Mouse (Mus musculus): ENCODE measurements around the gene Rab36. TPM values are rescaled to one million over a fixed set of nuclear protein-coding genes. Genes with fewer than 3 reads are reported as not detected.
"Not testable (repeated sequence)": the region's sequence is repeated elsewhere in the genome, so short reads cannot be mapped to it uniquely, and the experiment has no call there.

The Rab36 gene
- polyA plus RNA-seq, 1 experiment from 2014 or later: 13.3 TPM

- Histone ChIP-seq H3K9me3 (replicated peaks) (no peaks in the 10 kb centered on the region), H3K36me3 (peaks cover 3% of the 10 kb centered on the region; the same call in 1 of the 2 replicates), H3K4me2 (replicated peaks) (no peak overlapping the region), H3K9ac (no peak overlapping the region), H3K27ac (no peak overlapping the region), H3K4me1 (peaks cover 4% of the 10 kb centered on the region; the same call in 1 of the 2 replicates), H3K27me3 (peaks cover 1% of the 10 kb centered on the region; the same call in 1 of the 2 replicates), H3K4me3 (no peak overlapping the region)
- WGBS: 79% methylated on average over 4 of the region's 4 CpGs
- ATAC-seq (ENCODE audit: low FRiP score): no peak
Observed at GRCm38 (mm10) chr10:75016481-75016880, 20.4 kb upstream of the Rab36 start.

GRCm38 (mm10) chr10:75020271-75020670 lies 16.6 kb upstream of the Rab36 start:
- WGBS: 76% methylated on average over 2 of the region's 2 CpGs
- ATAC-seq (ENCODE audit: low FRiP score): no peak
- Histone ChIP-seq H3K36me3 (no peaks in the 10 kb centered on the region), H3K27me3 (peaks cover 4% of the 10 kb centered on the region; the same call in 1 of the 2 replicates), H3K4me3 (no peak overlapping the region), H3K9ac (no peak overlapping the region), H3K27ac (no peak overlapping the region), H3K4me1 (peaks cover 3% of the 10 kb centered on the region; the same call in 1 of the 2 replicates), H3K9me3 (replicated peaks) (no peaks in the 10 kb centered on the region; the same call in 1 of the 2 replicates), H3K4me2 (replicated peaks) (no peak overlapping the region)

- H3K9ac ChIP-seq: no peak overlapping the region
- no peak overlapping the region for H3K27ac ChIP-seq
- peak; percentile 63 for ATAC-seq (ENCODE audit: low FRiP score)
- 16% methylated on average over 6 of the region's 6 CpGs for WGBS
- no peak overlapping the region for H3K4me3 ChIP-seq
- H3K4me2 ChIP-seq (replicated peaks): no peak overlapping the region
- no peaks in the 10 kb centered on the region; the same call in 1 of the 2 replicates for H3K9me3 ChIP-seq (replicated peaks)
- H3K4me1 ChIP-seq: no peaks in the 10 kb centered on the region
- no peaks in the 10 kb centered on the region for H3K36me3 ChIP-seq
- peaks cover 4% of the 10 kb centered on the region; the same call in 1 of the 2 replicates for H3K27me3 ChIP-seq
Observed at GRCm38 (mm10) chr10:75021138-75021537, 15.7 kb upstream of the Rab36 start.

GRCm38 (mm10) chr10:75026491-75026890 lies 10.4 kb upstream of the Rab36 start:
- no peaks in the 10 kb centered on the region for H3K4me1 ChIP-seq
- no peak overlapping the region for H3K4me2 ChIP-seq (replicated peaks)
- no peak overlapping the region for H3K9ac ChIP-seq
- H3K36me3 ChIP-seq: no peaks in the 10 kb centered on the region
- H3K9me3 ChIP-seq (replicated peaks): no peaks in the 10 kb centered on the region; the same call in 1 of the 2 replicates
- H3K4me3 ChIP-seq: no peak overlapping the region
- H3K27me3 ChIP-seq: peaks cover 3% of the 10 kb centered on the region; the same call in 1 of the 2 replicates
- H3K27ac ChIP-seq: no peak overlapping the region
- 51% methylated on average over 8 of the region's 8 CpGs for WGBS
- no peak for ATAC-seq (ENCODE audit: low FRiP score)

- Histone ChIP-seq H3K9ac (no peak overlapping the region), H3K27me3 (no peaks in the 10 kb centered on the region), H3K4me2 (replicated peaks) (no peak overlapping the region), H3K27ac (no peak overlapping the region), H3K4me1 (peaks cover 16% of the 10 kb centered on the region), H3K36me3 (no peaks in the 10 kb centered on the region), H3K9me3 (replicated peaks) (no peaks in the 10 kb centered on the region), H3K4me3 (no peak overlapping the region)
- no peak for ATAC-seq (ENCODE audit: low FRiP score)
- WGBS: 94% methylated on average over 8 of the region's 8 CpGs
Observed at GRCm38 (mm10) chr10:75028743-75029142, 8.1 kb upstream of the Rab36 start.

- WGBS: 94% methylated on average over 3 of the region's 3 CpGs
- no peak for ATAC-seq (ENCODE audit: low FRiP score)
Observed at GRCm38 (mm10) chr10:75029677-75030076, 7.2 kb upstream of the Rab36 start.

GRCm38 (mm10) chr10:75030234-75030633 lies 6.6 kb upstream of the Rab36 start:
- 76% methylated on average over 3 of the region's 3 CpGs for WGBS
- no peaks in the 10 kb centered on the region for H3K27me3 ChIP-seq
- no peaks in the 10 kb centered on the region for H3K36me3 ChIP-seq
- no peaks in the 10 kb centered on the region for H3K9me3 ChIP-seq (replicated peaks)
- H3K4me2 ChIP-seq (replicated peaks): no peak overlapping the region
- H3K4me3 ChIP-seq: no peak overlapping the region
- no peak overlapping the region for H3K9ac ChIP-seq
- peaks cover 16% of the 10 kb centered on the region for H3K4me1 ChIP-seq
- no peak overlapping the region for H3K27ac ChIP-seq
- ATAC-seq (ENCODE audit: low FRiP score): no peak

More at GRCm38 (mm10) chr10:75029677-75030076, 7.2 kb upstream of the Rab36 start:
- no peaks in the 10 kb centered on the region for H3K36me3 ChIP-seq
- no peak overlapping the region for H3K27ac ChIP-seq
- H3K27me3 ChIP-seq: no peaks in the 10 kb centered on the region
- no peaks in the 10 kb centered on the region for H3K9me3 ChIP-seq (replicated peaks)
- no peak overlapping the region for H3K4me3 ChIP-seq
- H3K4me2 ChIP-seq (replicated peaks): no peak overlapping the region
- peaks cover 16% of the 10 kb centered on the region for H3K4me1 ChIP-seq
- no peak overlapping the region for H3K9ac ChIP-seq

- H3K36me3 ChIP-seq: no peaks in the 10 kb centered on the region
- no peak overlapping the region for H3K27ac ChIP-seq
- no peak for ATAC-seq (ENCODE audit: low FRiP score)
- H3K4me1 ChIP-seq: peaks cover 26% of the 10 kb centered on the region
- H3K4me3 ChIP-seq: no peak overlapping the region
- WGBS: 75% methylated on average over 5 of the region's 5 CpGs
- no peaks in the 10 kb centered on the region for H3K9me3 ChIP-seq (replicated peaks)
- no peaks in the 10 kb centered on the region for H3K27me3 ChIP-seq
- no peak overlapping the region for H3K9ac ChIP-seq
- no peak overlapping the region for H3K4me2 ChIP-seq (replicated peaks)
Observed at GRCm38 (mm10) chr10:75031345-75032114, 5.3 kb upstream of the Rab36 start.

GRCm38 (mm10) chr10:75032395-75032794 lies 4.5 kb upstream of the Rab36 start, which contains the start of gene Rsph14:
Rsph14 (minus strand) TSS chr10:75032586.
- H3K4me3 ChIP-seq: no peak within 1 kb of the TSS
- H3K36me3 ChIP-seq: no peaks in the 10 kb centered on the region
- H3K4me2 ChIP-seq (replicated peaks): peak within 1 kb of the TSS; percentile 34
- no peak within 1 kb of the TSS for H3K9ac ChIP-seq
- WGBS: 14% methylated on average over 10 of the region's 10 CpGs
- peak; percentile 71 for ATAC-seq (ENCODE audit: low FRiP score)
- H3K27ac ChIP-seq: peak within 1 kb of the TSS; percentile 62
- no peaks in the 10 kb centered on the region for H3K27me3 ChIP-seq
- H3K9me3 ChIP-seq (replicated peaks): no peaks in the 10 kb centered on the region
- H3K4me1 ChIP-seq: peaks cover 32% of the 10 kb centered on the region

- not testable (repeated sequence) for H3K9ac ChIP-seq; H3K27ac ChIP-seq; ATAC-seq (ENCODE audit: low FRiP score); H3K36me3 ChIP-seq; H3K4me3 ChIP-seq; H3K9me3 ChIP-seq (replicated peaks); H3K27me3 ChIP-seq; H3K4me2 ChIP-seq (replicated peaks)
- WGBS: 8% methylated on average over 1 of the region's 1 CpGs
- peaks cover 23% of the 10 kb centered on the region for H3K4me1 ChIP-seq
Observed at GRCm38 (mm10) chr10:75042060-75042459, 5.2 kb downstream of the Rab36 start.

GRCm38 (mm10) chr10:75044459-75044858 lies 7.6 kb downstream of the Rab36 start:
- Histone ChIP-seq H3K9ac (no peak overlapping the region), H3K27me3 (no peaks in the 10 kb centered on the region), H3K4me3 (no peak overlapping the region), H3K9me3 (replicated peaks) (no peaks in the 10 kb centered on the region), H3K4me1 (0 out of 2 replicates have a peak, but pooled peaks cover 5% of the 10 kb centered on the region), H3K36me3 (peaks cover 7% of the 10 kb centered on the region; the same call in 1 of the 2 replicates), H3K27ac (no peak overlapping the region), H3K4me2 (replicated peaks) (no peak overlapping the region)
- ATAC-seq (ENCODE audit: low FRiP score): peak; percentile 36; the same call in 1 of the 2 replicates
- 39% methylated on average over 7 of the region's 7 CpGs for WGBS

GRCm38 (mm10) chr10:75045831-75046230 lies 9.0 kb downstream of the Rab36 start:
- WGBS: 91% methylated on average over 15 of the region's 15 CpGs
- H3K27me3 ChIP-seq: no peaks in the 10 kb centered on the region
- H3K4me2 ChIP-seq (replicated peaks): no peak overlapping the region
- no peak for ATAC-seq (ENCODE audit: low FRiP score)
- H3K9ac ChIP-seq: no peak overlapping the region
- H3K9me3 ChIP-seq (replicated peaks): no peaks in the 10 kb centered on the region
- H3K4me3 ChIP-seq: no peak overlapping the region
- H3K27ac ChIP-seq: no peak overlapping the region
- H3K36me3 ChIP-seq: peaks cover 7% of the 10 kb centered on the region; the same call in 1 of the 2 replicates
- H3K4me1 ChIP-seq: 0 out of 2 replicates have a peak, but pooled peaks cover 5% of the 10 kb centered on the region

All from hindbrain, embryonic 12.5 days (tissue).